Mouse (Mus musculus) B cell, adult 2 months (primary cell): Measurements from ENCODE around the gene Nccrp1.
A peak's percentile ranks its signal among the peaks of the same experiment; 100 is the strongest.
"Not testable (repeated sequence)": the region's sequence is repeated elsewhere in the genome, so short reads cannot be mapped to it uniquely, and the experiment has no call there.

Experiments
- DNase-seq, 2 experiments: peaks; one replicate each; pipeline ENCODE4 v3.0.0; 2022

Nccrp1 gene

GRCm38 (mm10) chr7:28568253-28568652, 21.2 kb upstream of the Nccrp1 start:
- DNase-seq, result peak; percentile 77 to 79

- DNase-seq, result no peak
Observed at GRCm38 (mm10) chr7:28567539-28567938, 20.5 kb upstream of the Nccrp1 start.

GRCm38 (mm10) chr7:28565407-28565806, 18.4 kb upstream of the Nccrp1 start:
- no peak for DNase-seq

DNA sequence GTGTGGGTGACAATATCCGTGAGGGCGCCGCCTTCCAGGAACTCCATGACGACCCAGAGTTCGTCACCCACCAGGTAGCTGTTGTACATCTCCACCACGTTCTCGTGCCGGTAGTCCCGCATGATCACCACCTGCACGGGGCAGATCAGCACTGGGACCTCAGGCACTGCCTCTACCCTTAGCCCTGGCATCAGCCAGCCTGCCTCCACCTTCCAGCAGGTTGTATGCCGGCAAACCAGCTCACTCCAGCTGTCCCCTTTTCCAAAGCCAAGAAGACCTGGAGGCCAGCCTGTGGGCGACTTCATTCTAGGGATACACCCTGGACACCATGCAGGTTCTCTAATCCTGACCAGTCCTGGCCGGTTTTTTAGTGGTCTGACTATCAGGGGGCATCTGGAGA, 15.9 kb upstream of the Nccrp1 start:
- DNase-seq, result no peak

- no peak for DNase-seq
Observed at GRCm38 (mm10) chr7:28562371-28562770, 15.3 kb upstream of the Nccrp1 start.

DNA sequence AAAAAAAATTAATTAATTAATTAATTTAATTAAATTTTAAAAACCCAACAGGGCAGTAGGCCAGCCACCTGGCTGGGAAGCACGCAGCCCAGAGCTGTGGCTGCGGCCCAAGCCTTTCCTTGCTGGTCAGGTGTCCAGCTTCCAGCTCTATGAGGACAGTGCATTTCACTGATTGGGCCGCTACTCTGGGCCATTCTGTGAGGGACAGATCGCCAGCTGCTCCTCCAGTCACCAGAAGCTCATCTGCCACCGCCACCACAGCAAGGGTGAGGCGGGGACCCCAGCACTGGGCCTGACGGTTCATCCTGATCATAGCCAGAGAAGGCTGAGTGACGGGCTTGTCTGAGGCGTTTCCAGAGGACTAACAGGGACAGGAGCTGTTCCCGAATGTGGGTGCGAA, 14.9 kb upstream of the Nccrp1 start:
- no peak for DNase-seq

- no peak for DNase-seq
Observed at GRCm38 (mm10) chr7:28560856-28561255, 13.8 kb upstream of the Nccrp1 start.

DNA sequence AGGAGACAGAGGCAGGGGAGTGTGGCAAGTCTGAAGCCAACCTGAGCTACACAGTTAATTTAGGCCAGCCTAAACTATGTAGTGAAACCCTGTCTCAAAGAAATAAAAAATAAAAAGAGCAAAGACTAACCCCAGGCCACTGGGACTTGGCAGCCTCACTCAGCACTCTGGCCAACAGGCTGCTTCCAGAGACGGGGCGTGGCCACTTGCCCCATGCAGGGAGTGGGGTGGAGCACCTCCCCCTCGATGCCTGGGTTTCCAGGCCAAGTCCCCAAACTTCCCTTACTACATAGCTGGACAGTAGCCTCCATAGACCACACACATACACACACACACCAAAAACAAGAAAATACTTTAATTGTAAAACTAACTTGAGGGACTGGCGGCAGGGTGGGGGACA, 11.4 kb upstream of the Nccrp1 start:
- DNase-seq, result no peak

- DNase-seq, result no peak
Observed at GRCm38 (mm10) chr7:28557708-28558107, 10.7 kb upstream of the Nccrp1 start.

- no peak for DNase-seq
Observed at GRCm38 (mm10) chr7:28557069-28557468, 10.0 kb upstream of the Nccrp1 start.

GRCm38 (mm10) chr7:28555939-28556535, 9.0 kb upstream of the Nccrp1 start:
- DNase-seq, result no peak

DNA sequence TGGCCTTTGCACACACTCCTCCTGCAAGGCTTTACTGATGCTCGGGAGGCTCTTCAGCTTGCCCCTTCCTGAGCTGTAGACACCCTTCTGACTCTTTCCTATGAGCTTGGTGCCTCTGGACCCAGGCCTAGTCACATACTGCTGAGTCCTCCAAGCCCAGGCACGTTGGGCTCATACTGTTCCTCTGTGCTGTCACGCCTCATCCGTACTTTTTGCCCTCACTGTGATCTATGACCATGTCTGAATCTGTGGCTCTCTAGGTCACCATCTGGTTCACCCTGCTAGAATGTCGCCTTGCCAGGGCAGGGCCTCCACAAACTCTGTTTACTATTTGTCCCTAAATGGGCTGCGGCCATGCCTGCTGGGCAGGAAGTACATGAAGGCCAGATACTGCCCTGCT, 6.0 kb upstream of the Nccrp1 start:
- DNase-seq, result no peak

GRCm38 (mm10) chr7:28547628-28548027, 574 bp upstream of the Nccrp1 start:
- no peak for DNase-seq

DNA sequence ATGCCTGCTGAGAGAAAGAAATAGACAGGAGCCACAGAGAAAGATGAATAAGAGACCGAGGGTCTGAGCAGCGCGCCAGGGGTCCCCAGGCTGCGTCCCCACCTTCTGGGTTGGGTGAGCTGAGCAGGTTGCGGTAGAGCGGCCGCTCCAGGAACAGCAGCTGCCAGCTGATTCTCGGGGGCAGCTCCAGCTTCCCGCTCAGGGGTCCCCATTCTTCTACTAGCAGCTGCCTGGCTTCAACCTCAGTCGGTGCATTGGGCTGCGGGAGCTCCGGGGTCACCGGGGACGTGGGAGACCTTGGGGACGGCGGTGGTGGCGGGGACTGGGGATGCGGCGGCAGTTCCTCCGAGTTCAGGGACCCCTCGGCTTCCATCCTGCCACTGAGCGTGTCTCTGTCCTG, 405 bp downstream of the Nccrp1 start:
- peak in 1 of 2 experiments; percentile 12 for DNase-seq

GRCm38 (mm10) chr7:28545891-28546210, 1.2 kb downstream of the Nccrp1 start:
- DNase-seq, result no peak

- DNase-seq, result peak; percentile 17 to 25
Observed at GRCm38 (mm10) chr7:28545048-28545890, 1.8 kb downstream of the Nccrp1 start.

DNA sequence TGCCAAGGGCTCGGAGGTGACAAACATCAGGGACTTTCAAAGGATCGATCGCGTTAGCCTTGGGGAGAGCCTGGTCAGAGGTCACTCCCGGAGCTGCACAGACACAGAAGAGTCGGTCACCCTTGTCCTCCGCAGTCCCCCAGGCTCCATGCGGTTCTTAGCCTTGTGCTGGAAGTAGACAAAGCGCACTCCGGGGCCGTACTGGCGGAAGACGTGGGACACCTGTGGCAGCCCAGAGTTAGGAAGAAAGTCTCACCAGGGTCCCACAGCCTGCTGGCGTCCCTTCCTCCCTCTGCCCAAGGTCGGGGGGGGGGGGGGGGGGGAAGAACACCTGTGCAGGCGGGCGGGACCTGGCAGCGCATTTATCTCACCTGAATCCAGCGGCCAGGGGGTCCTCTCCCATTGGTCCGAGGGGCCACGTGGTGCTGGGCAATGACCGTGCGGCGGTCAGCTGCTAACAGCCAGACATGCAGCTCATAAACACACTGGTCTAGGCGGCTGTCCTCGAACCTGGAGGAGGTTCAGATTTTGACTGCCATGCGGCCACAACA, 2.9 kb downstream of the Nccrp1 start:
- DNase-seq, result no peak

DNA sequence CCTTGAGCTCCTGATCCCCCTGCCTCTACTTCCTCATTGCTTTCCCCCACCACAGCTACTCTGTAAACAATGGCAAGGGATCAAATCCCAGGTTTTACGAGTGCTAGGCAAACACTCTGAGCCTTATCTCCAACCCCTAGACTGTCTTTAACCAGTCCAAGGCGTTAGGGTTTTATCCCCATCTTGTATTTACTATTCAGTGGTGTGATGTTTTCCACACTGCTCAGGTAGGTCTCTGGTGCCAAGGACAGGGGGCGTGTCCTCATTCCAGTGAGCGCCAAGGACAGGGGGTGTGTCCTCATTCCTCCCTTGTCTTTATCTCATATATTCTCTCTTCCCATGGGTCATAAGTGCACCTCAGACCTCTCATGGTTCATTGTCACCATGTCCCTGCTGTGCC, 6.5 kb downstream of the Nccrp1 start, which contains the start of gene Sycn:
Gene Sycn (plus strand): TSS at position 360 of the 400 bp plus-strand sequence.
- no peak for DNase-seq

DNA sequence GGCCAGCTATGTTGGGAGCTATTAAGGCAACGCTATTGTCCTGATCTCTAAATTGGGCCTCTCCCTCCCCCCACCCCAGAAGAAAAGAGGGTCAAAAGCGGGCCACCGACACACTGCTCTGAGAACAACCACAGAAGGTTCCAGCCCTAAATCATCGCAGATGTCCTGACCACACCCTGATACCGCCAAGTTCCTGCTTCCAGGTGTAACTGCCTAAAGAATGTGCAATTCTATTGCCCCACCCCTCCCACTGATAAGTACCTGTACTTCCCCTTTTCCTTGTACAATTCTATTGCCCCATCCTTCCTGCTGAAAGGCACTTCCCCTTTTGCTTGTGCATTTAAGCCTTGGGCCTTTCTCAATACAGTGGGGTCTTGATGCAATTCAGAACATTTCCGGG, 8.2 kb downstream of the Nccrp1 start:
- DNase-seq, result peak in 1 of 2 experiments; percentile 36

- DNase-seq, result no peak
Observed at GRCm38 (mm10) chr7:28532005-28532404, 15.0 kb downstream of the Nccrp1 start.

GRCm38 (mm10) chr7:28527922-28528719, 18.9 kb downstream of the Nccrp1 start:
- peak; percentile 95 for DNase-seq

DNA sequence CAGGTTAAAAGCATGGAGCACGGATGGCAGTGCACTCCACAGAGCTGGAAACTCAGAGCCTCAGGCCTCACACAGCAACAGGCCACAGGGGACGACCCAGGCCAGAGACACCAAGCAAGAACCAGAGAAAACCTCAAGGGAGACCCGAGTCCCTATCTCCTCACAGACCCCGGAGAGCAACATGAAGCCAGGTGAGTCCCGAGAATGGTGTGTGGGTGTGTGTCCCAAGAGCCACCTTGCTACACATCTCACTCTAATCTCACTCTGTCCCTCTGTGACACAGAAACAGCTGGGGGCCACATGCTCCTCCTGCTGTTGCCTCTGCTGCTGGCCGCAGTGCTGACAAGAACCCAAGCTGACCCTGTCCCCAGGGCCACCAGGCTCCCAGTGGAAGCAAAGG, 24.5 kb downstream of the Nccrp1 start, which contains the start of gene Ifnl3:
Gene Ifnl3 (plus strand): TSS at position 301 of the 400 bp plus-strand sequence.
- not testable (repeated sequence) for DNase-seq

- DNase-seq, result no peak
Observed at GRCm38 (mm10) chr7:28511441-28511840, 35.6 kb downstream of the Nccrp1 start.
